Mouse (Mus musculus) lung, adult 2 months (tissue): ENCODE measurements around the gene Cped1.

Experiments
- CTCF ChIP-seq: fragments of 200-500 bp; IDR thresholded peaks from 2 replicates; pipeline ENCODE4 v1.5.1; 2011; ENCODE audit warnings: mild to moderate bottlenecking, low read length, control low read depth; ENCODE audit not compliant: insufficient read depth
- POLR2A ChIP-seq: fragments of 200-500 bp; IDR thresholded peaks from 2 replicates; pipeline ENCODE4 v1.6.1; 2011; ENCODE audit warnings: low read depth, mild to moderate bottlenecking, control low read depth, low read length, borderline replicate concordance; ENCODE audit errors: extremely low read depth

DNA sequence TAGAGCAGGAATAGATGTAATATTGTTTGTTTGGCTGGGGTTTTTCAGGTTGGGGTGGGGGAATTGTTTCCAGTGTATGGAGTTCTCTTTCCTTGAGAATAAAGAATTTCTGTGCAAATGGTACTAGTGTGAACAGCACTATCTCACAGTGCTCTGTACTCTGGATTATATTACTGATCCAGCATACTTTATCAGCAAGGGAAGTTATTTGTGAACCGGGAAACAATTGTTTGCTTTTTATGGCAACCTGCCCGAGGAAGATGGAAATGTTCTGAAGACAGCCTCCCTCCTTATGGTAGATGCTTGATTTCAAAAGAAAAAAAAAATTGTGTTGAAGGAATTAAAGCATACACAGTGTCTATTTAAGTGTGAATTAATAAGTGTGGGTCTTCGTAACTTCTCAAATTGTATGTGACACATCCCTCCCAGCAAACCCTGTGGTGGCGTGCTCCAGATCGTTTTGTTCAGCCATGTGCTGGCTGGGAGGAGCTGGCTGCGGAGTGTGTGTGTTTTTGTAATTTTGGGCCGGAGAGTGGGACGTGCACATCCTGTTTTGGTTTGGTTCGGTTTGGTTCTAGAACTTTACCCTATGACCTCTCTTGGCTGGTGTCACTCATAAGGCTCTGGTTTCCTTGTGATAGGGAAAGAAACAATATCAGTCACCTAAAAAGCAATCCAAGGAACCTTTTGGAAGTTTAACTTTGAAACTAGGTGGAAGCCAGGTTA, 59.3 kb downstream of the Cped1 start:
- TF ChIP-seq POLR2A, result no peak
- no peak for TF ChIP-seq CTCF
